Mouse (Mus musculus) heart, adult 2 months (tissue): ENCODE measurements around the gene Kif24.

ENCODE experiments used
- CTCF ChIP-seq: fragments of 200-600 bp; IDR thresholded peaks from 2 replicates; pipeline ENCODE4 v1.8.1; 2022; ENCODE audit warnings: antibody characterized with exemption, mild to moderate bottlenecking, moderate library complexity
- EP300 ChIP-seq: fragments of 200-500 bp; IDR thresholded peaks from 2 replicates; pipeline ENCODE4 v1.6.1; 2011; ENCODE audit warnings: low read depth, low read length, control low read depth; ENCODE audit not compliant: insufficient read depth

DNA sequence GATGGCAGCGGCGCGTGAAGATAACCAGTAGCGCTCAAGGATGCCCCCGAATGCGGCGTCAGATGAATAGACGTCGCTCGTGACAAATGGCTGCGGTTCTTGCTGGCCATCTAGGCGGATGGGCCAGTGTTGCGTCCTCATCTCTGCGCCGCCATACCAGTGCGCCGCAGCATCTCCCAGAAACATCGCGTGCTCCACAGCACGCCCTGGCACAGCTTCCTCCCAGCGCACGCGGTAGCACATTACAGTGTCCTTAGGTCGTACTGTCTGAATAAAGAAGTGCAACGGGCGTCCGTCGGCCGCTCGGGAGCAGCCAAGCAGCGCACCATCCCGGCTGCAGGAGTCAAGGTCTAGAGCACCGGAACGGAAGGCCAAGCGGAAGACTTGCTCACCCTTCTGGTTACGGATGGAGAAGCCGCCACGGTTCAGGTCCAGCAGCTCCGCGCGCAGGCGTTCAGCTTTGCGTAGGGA lies 34.3 kb upstream of the Kif24 start:
- TF ChIP-seq CTCF (no peak), EP300 (no peak)
